Mouse (Mus musculus) liver, embryonic 14.5 days (tissue): ENCODE measurements around the gene Tacr1.

Experiments used
- CTCF ChIP-seq: IDR thresholded peaks from 2 replicates; pipeline ENCODE4 v1.5.1; 2016; ENCODE audit warnings: antibody characterized with exemption, low read depth, control low read depth
- EP300 ChIP-seq: IDR thresholded peaks from 2 replicates; pipeline ENCODE4 v1.6.1; 2016; ENCODE audit warnings: antibody characterized with exemption, low read depth

DNA sequence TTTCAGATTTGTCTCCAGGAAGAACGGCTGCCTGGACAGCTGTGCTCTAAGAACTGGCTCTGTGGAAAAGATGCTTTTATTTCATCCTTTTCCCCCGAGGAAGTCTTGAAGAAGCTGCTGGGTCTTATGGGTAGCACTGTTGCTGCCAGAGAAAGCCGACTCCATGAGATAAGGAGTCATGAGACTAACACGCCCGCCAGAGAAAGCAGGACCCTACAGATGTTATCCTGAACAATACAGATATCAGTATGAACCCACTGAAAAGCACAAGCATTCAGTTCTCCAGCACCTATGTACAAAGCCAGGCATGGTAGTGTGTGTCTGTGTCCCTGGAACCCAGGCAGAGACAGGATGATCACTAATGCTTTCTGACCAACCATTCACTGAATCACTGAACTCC is 173.3 kb downstream of the Tacr1 start:
- TF ChIP-seq EP300 (no peak), CTCF (no peak)
